Mouse (Mus musculus) neural tube, embryonic 12.5 days (tissue): Measurements from ENCODE around the gene Ddx41. TPM values are rescaled to one million over a fixed set of nuclear protein-coding genes. Genes with fewer than 3 reads are reported as not detected.

ENCODE experiments used
- ATAC-seq: fragments of 200-750 bp; cut with Nextera tagmentation; 2 replicates; pipeline ENCODE4 v1.8.0; 2017; ENCODE audit warnings: low read depth, mild to moderate bottlenecking, moderate TSS enrichment, moderate library complexity; ENCODE audit not compliant: low FRiP score
- H3K27ac ChIP-seq: fragments of 300-500 bp; sonication (generic); 2 replicates; pipeline ENCODE4 v1.5.1; 2016
- H3K27me3 ChIP-seq: fragments of 300-500 bp; sonication (generic); replicated peaks from 2 replicates; pipeline ENCODE4 v1.6.1; 2016; ENCODE audit warnings: mild to moderate bottlenecking
- H3K36me3 ChIP-seq: fragments of 300-500 bp; sonication (generic); 2 replicates; pipeline ENCODE4 v1.6.1; 2016; ENCODE audit warnings: mild to moderate bottlenecking
- H3K4me1 ChIP-seq: fragments of 300-500 bp; sonication (generic); 2 replicates; pipeline ENCODE4 v1.6.1; 2016
- H3K4me2 ChIP-seq: fragments of 300-500 bp; sonication (generic); replicated peaks from 2 replicates; pipeline ENCODE4 v1.6.1; 2016; ENCODE audit warnings: mild to moderate bottlenecking
- H3K4me3 ChIP-seq: fragments of 300-500 bp; sonication (generic); 2 replicates; pipeline ENCODE4 v1.5.1; 2016
- H3K9ac ChIP-seq: fragments of 300-500 bp; sonication (generic); 2 replicates; pipeline ENCODE4 v1.6.1; 2016; ENCODE audit warnings: mild to moderate bottlenecking
- H3K9me3 ChIP-seq: fragments of 300-500 bp; sonication (generic); 2 replicates; pipeline ENCODE4 v1.6.1; 2016; ENCODE audit warnings: mild to moderate bottlenecking
- WGBS: fragments of 180-500 bp; shearing (Covaris S2); methylation state at CpG from one replicate; pipeline ENCODE4 v1.1.7; 2016; 5-methylcytosine and 5-hydroxymethylcytosine counted together
- polyA plus RNA-seq: library from polyadenylated mRNA; unstranded; fragments of >200 nt; fragmentation: Nextera tagmentation; extraction: Ambion mirVana; gene quantifications from 2 replicates; pipeline ENCODE4 v1.2.1, GENCODE M21; 2016

The Ddx41 gene
- polyA plus RNA-seq, 1 experiment from 2014 or later = 64.4 TPM

- WGBS = 53% methylated on average over 11 of the region's 11 CpGs
- Histone ChIP-seq H3K27me3 (no peaks in the 10 kb centered on the region), H3K4me2 (no peak overlapping the region), H3K4me1 (peaks cover 23% of the 10 kb centered on the region), H3K4me3 (no peak overlapping the region), H3K9me3 (no peaks in the 10 kb centered on the region), H3K36me3 (peaks cover 34% of the 10 kb centered on the region), H3K9ac (no peak overlapping the region), H3K27ac (no peak overlapping the region)
- no peak for ATAC-seq
Observed at GRCm38 (mm10) chr13:55498906-55499305, 37.6 kb downstream of the Ddx41 start.

- ATAC-seq = no peak
- no peak overlapping the region for H3K4me3 ChIP-seq
- 88% methylated on average over 6 of the region's 6 CpGs for WGBS
- peaks cover 23% of the 10 kb centered on the region for H3K4me1 ChIP-seq
- H3K27me3 ChIP-seq = no peaks in the 10 kb centered on the region
- peaks cover 23% of the 10 kb centered on the region; the same call in 1 of the 2 replicates for H3K36me3 ChIP-seq
- no peak overlapping the region for H3K4me2 ChIP-seq
- no peak overlapping the region for H3K9ac ChIP-seq
- no peaks in the 10 kb centered on the region for H3K9me3 ChIP-seq
- no peak overlapping the region for H3K27ac ChIP-seq
Observed at GRCm38 (mm10) chr13:55496661-55497060, 39.8 kb downstream of the Ddx41 start.

GRCm38 (mm10) chr13:55495702-55496101 lies 40.8 kb downstream of the Ddx41 start:
- Histone ChIP-seq H3K27me3 (no peaks in the 10 kb centered on the region), H3K27ac (no peak overlapping the region), H3K9ac (no peak overlapping the region), H3K36me3 (peaks cover 15% of the 10 kb centered on the region; the same call in 1 of the 2 replicates), H3K4me3 (no peak overlapping the region), H3K9me3 (no peaks in the 10 kb centered on the region), H3K4me2 (no peak overlapping the region), H3K4me1 (peaks cover 23% of the 10 kb centered on the region)
- 29% methylated on average over 4 of the region's 4 CpGs for WGBS
- no peak for ATAC-seq

GRCm38 (mm10) chr13:55494883-55495621 lies 41.4 kb downstream of the Ddx41 start:
- WGBS = 28% methylated on average over 18 of the region's 18 CpGs
- Histone ChIP-seq H3K36me3 (peaks cover 13% of the 10 kb centered on the region; the same call in 1 of the 2 replicates), H3K9ac (0 out of 2 replicates have a peak overlapping the region, but pooled peaks have one; percentile 17), H3K4me1 (peaks cover 23% of the 10 kb centered on the region), H3K9me3 (no peaks in the 10 kb centered on the region), H3K27ac (no peak overlapping the region), H3K4me2 (no peak overlapping the region), H3K4me3 (no peak overlapping the region), H3K27me3 (no peaks in the 10 kb centered on the region)
- ATAC-seq = no peak

- Histone ChIP-seq H3K9me3 (no peaks in the 10 kb centered on the region), H3K27me3 (no peaks in the 10 kb centered on the region), H3K27ac (no peak overlapping the region), H3K36me3 (peaks cover 13% of the 10 kb centered on the region; the same call in 1 of the 2 replicates), H3K4me1 (peaks cover 23% of the 10 kb centered on the region), H3K4me3 (no peak overlapping the region), H3K4me2 (no peak overlapping the region), H3K9ac (no peak overlapping the region)
- WGBS = 19% methylated on average over 2 of the region's 2 CpGs
- no peak for ATAC-seq
Observed at GRCm38 (mm10) chr13:55494257-55494656, 42.2 kb downstream of the Ddx41 start.

- peak; percentile 66 for ATAC-seq
- H3K27ac ChIP-seq = peak within 1 kb of the TSS; percentile 96
- no peaks in the 10 kb centered on the region for H3K9me3 ChIP-seq
- peak within 1 kb of the TSS; percentile 96 for H3K4me3 ChIP-seq
- peaks cover 9% of the 10 kb centered on the region; the same call in 1 of the 2 replicates for H3K36me3 ChIP-seq
- H3K4me2 ChIP-seq = peak within 1 kb of the TSS; percentile 91
- no peaks in the 10 kb centered on the region for H3K27me3 ChIP-seq
- under 1% methylated on average over 59 of the region's 83 CpGs for WGBS
- H3K4me1 ChIP-seq = peaks cover 49% of the 10 kb centered on the region
- H3K9ac ChIP-seq = peak within 1 kb of the TSS; percentile 100
Observed at GRCm38 (mm10) chr13:55487578-55488498, 48.6 kb downstream of the Ddx41 start, which contains the start of gene Dbn1. Gene Dbn1, minus strand, starts transcription at chr13:55488111.

- peak; percentile 48 for ATAC-seq
- Histone ChIP-seq H3K4me1 (peaks cover 57% of the 10 kb centered on the region), H3K4me2 (peak overlapping the region; percentile 91), H3K9me3 (no peaks in the 10 kb centered on the region), H3K36me3 (peaks cover 17% of the 10 kb centered on the region), H3K27me3 (no peaks in the 10 kb centered on the region), H3K27ac (peak overlapping the region; percentile 96), H3K4me3 (peak overlapping the region; percentile 96), H3K9ac (peak overlapping the region; percentile 100)
- 1% methylated on average over 28 of the region's 29 CpGs for WGBS
Observed at GRCm38 (mm10) chr13:55486916-55487577, 49.4 kb downstream of the Ddx41 start.

- Histone ChIP-seq H3K27ac (peak overlapping the region; percentile 50; the same call in 1 of the 2 replicates), H3K4me2 (peak overlapping the region; percentile 91), H3K9me3 (no peaks in the 10 kb centered on the region), H3K36me3 (peaks cover 25% of the 10 kb centered on the region), H3K27me3 (no peaks in the 10 kb centered on the region), H3K4me1 (peaks cover 58% of the 10 kb centered on the region), H3K9ac (peak overlapping the region; percentile 100), H3K4me3 (peak overlapping the region; percentile 96)
- no peak for ATAC-seq
- WGBS = 25% methylated on average over 14 of the region's 14 CpGs
Observed at GRCm38 (mm10) chr13:55486029-55486794, 50.2 kb downstream of the Ddx41 start.

GRCm38 (mm10) chr13:55484520-55485088 lies 51.9 kb downstream of the Ddx41 start:
- Histone ChIP-seq H3K4me1 (peaks cover 58% of the 10 kb centered on the region), H3K4me3 (peak overlapping the region; percentile 96), H3K27me3 (no peaks in the 10 kb centered on the region), H3K36me3 (peaks cover 41% of the 10 kb centered on the region), H3K27ac (peak overlapping the region; percentile 8; the same call in 1 of the 2 replicates), H3K9ac (peak overlapping the region; percentile 100), H3K4me2 (peak overlapping the region; percentile 91), H3K9me3 (no peaks in the 10 kb centered on the region)
- no peak for ATAC-seq
- 15% methylated on average over 7 of the region's 7 CpGs for WGBS

- Histone ChIP-seq H3K9me3 (no peaks in the 10 kb centered on the region), H3K4me1 (peaks cover 54% of the 10 kb centered on the region), H3K27ac (no peak overlapping the region), H3K36me3 (peaks cover 51% of the 10 kb centered on the region), H3K27me3 (no peaks in the 10 kb centered on the region), H3K4me2 (peak overlapping the region; percentile 91), H3K4me3 (peak overlapping the region; percentile 96), H3K9ac (peak overlapping the region; percentile 100; the same call in 1 of the 2 replicates)
- ATAC-seq = peak; percentile 70
- 20% methylated on average over 15 of the region's 15 CpGs for WGBS
Observed at GRCm38 (mm10) chr13:55483593-55483992, 52.9 kb downstream of the Ddx41 start.

- Histone ChIP-seq H3K9me3 (no peaks in the 10 kb centered on the region), H3K27me3 (no peaks in the 10 kb centered on the region), H3K27ac (no peak overlapping the region; the same call in 1 of the 2 replicates), H3K36me3 (peaks cover 54% of the 10 kb centered on the region), H3K4me1 (peaks cover 50% of the 10 kb centered on the region), H3K9ac (peak overlapping the region; percentile 42; the same call in 1 of the 2 replicates), H3K4me2 (peak overlapping the region; percentile 91), H3K4me3 (peak overlapping the region; percentile 96)
- ATAC-seq = no peak
- 46% methylated on average over 9 of the region's 9 CpGs for WGBS
Observed at GRCm38 (mm10) chr13:55483071-55483470, 53.4 kb downstream of the Ddx41 start.
